Mouse (Mus musculus) T-cell, adult 2 months (primary cell): ENCODE results near the gene Ube2o.
"Not testable (repeated sequence)": the region's sequence is repeated elsewhere in the genome, so short reads cannot be mapped to it uniquely, and the experiment has no call there.

Experiments
- DNase-seq: peaks from one replicate; pipeline ENCODE4 v3.0.0; 2022; ENCODE audit warnings: low spot score

Gene Ube2o

DNA sequence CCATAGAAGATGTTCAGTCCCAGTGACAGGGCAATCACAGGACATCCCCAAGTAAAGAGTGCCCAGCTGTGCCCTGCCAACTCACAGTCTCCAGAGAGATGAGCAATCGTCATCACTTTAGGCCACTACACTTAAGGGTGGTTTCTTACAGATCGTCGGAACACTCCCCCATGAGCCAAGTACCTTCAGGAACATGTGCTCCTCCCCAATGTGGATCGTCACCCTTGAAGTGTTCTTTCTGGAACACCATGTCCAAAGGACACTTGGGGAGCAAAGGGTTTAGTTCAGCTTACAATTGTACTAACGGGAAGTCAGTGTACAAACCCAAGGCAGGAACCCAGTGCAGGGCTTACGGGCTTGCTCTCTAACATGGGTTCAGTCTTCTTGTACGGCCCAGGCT lies 69.1 kb downstream of the Ube2o start:
- DNase-seq: no peak

DNA sequence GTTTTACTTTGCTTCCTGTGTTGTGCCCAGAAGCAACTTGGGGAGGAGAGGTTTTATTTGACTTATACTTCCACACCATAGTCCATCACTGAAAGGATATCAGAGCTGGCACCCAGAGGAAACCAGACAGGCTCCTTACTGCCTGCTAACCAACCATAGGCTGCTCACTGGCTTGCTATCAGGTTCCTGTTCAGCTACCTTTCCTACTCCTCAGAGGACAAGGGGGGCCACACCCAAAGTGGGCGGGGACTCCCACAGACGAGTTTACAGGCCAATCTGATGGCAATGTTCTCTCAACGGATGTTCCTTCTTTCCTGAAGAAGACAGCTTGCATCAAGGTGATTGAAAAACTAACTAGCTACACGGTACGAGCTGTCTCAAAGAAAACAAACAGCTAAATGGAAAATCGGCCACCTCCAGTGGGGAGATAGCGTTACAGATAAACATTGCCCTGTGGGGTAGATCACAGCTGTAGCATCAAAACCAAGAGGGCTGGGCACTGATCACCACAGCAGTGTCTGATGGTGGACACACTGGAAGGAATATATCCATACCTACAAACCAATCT lies 69.9 kb downstream of the Ube2o start:
- no peak for DNase-seq

DNA sequence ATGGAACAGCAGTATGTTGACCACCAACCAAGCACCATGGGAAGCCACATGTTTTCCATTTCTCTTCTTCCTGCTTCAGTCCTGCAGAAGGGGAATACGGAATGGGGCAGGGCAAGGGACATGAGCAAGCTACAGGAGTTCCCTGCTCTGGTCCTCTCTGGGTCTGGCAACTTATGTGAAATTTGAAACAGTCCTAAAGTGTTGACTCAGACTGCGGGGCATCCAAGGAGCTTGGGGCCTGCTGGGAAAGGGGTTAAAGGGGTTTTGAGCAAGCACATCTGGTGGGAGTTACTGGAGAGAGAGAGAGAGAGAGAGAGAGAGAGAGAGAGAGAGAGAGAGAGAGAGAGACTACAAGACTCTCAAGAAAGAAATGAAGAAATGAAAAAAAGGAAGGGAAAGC lies 72.6 kb downstream of the Ube2o start:
- no peak for DNase-seq

DNA sequence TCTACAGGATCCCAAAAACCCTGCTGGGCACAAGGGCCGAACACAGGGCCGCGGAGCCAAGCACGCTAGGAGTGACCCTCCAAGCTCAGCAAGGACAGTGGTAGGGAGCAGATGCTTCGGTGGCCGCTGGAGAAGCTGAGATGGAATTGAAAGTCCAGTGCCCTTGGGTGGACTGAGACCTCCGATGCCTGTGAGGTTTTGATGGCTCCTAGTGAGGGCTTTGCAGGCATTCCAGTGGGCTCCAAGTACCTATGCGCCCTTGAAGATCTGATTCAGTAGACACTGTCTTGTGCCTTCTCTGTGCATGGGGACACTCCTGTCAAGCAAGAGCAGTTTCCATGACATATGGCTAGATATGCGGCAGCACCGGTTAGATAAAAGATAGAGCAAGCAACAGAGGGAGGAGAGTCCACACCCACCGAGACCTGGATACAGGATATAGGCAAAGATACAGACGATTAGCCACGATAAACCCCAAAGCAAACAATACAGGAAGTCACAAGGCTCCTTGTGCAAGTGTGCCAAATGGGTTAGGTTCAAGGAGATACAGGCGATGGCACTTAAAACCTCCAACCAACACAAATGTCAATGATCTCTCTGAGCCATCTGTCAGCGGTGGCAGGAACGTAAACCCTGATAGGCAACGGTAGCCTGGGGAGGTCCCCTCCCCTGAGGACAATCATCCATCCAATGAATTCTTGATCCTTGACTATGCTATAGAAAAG lies 74.9 kb downstream of the Ube2o start:
- DNase-seq: no peak

DNA sequence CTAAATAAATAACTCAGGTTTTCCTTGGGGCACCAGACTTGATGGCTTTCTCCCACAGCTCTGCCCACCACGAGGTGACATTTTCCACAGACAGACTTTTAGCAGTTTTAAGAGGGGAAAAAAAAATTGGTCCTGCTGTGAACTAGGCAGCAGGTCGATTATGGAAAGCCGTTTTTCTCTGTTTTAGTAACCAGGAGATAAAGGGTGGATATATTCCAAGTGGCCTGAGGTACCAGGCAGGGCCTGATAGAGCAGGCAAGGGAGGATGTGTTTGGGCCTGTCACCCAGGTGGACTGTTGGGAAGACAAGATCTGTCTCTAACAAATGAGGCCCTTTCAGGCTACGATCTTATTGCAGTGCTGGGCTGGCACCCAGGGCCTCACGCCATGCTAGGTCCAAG lies 75.7 kb downstream of the Ube2o start:
- no peak for DNase-seq

DNA sequence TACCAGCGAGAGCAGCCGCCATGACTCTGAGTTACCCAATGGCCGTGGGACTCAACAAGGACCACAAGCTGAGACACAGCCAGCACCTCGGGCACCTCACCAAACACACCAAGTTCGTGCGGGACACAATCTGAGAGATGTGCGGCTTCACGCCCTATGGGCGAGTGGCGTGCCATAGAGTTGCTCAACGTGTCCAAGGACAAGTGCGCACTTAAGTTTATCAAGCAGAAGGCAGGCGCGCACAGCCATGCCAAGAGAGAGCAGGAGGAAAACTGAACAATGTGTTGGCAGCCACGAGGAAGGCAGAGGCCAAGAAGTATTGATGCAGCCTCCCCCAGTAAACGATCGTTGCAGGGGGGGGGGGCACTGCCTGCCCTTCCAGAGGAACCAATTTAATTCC lies 76.7 kb downstream of the Ube2o start:
- no peak for DNase-seq

DNA sequence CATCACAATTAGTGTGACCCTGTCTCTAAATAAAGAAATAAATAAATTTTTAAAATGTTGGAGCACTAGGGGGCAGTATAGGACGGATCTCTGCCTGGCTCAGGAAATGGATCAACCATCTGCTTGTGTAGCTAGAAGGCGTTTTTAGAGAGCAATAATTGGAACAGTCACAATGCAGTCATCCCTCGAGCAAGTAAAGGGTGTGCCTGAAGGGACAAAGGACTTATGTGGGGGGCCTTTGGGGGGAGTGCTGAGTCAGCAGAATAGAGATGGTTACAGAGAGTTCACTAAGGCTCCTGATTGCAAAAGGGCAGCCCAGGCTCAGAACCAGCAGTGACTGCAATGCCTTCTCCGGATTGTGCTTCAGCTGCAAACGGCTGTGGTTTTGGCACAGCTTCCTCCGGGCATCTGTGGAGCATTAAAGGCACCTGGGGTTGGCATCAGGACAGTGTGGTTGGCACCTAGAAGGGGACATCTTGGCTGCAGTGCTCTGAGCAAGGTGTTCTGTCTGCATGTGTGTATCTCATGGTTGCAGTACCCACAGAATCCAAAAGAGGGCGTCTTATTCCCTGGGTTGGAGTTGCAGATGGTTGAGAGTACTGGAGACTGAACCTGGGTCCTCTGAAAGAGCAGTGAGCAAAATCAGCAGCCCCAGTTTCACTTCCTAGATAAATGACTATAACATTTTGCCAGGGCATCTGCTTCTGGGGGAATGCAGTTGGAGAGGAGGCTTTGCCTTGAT lies 80.1 kb downstream of the Ube2o start:
- no peak for DNase-seq

DNA sequence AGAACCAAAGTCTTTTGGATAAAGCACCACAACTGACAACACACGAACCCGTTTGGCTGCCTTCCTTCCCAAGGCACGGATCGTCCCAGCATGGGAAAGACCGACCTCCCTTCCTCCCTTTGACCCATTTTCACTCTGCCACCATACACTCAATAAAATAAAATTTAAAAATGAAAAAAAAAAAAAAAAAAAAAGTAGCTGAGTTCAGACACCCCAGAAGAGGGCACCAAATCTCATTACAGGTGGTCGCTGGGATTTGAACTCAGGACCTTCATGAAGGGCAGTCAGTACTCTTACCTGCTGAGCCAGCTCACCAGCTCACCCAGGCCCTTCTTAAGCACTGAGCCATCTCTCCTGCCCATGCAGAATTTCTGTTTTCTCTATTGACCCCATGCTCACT lies 82.2 kb downstream of the Ube2o start:
- DNase-seq: no peak

DNA sequence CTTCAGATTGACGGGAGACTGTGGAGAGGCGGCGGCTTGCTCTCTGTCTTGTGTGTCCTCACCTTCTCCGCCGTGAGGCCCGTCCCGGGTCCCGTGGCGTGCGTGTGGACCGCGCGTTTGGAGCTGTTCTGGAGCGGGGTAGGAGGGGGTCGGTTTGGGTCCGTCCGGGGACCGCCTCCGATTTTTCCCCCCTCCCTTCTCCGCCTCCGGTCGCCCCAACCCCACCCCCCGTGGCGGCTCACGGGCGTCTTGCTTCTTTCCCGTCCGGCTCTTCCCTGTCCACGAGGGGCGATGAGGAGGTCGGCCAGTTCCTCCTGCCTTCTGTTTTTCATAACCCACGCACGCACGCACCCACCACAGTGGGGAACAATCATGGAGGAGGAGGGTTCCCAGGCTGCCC lies 82.7 kb downstream of the Ube2o start:
- DNase-seq: no peak

DNA sequence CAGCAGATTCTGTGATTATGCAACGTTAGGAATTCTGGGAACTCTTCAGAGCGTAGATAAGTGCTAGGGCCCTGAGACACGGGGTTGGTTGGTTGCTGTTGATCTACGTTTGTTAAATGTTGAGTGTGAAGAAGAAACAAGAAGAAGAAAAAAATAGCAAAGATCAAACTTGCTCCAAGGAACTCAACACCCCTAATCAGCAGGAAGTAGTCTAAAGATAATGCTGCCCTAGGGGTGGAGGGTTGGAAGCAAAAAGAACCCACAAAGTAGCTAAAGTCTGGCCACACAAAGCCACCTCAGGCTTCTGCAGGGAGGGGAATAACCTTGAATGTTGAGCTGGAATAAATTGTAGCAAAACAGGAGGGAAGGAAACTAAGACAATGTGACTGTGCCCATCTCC lies 83.9 kb downstream of the Ube2o start:
- no peak for DNase-seq

DNA sequence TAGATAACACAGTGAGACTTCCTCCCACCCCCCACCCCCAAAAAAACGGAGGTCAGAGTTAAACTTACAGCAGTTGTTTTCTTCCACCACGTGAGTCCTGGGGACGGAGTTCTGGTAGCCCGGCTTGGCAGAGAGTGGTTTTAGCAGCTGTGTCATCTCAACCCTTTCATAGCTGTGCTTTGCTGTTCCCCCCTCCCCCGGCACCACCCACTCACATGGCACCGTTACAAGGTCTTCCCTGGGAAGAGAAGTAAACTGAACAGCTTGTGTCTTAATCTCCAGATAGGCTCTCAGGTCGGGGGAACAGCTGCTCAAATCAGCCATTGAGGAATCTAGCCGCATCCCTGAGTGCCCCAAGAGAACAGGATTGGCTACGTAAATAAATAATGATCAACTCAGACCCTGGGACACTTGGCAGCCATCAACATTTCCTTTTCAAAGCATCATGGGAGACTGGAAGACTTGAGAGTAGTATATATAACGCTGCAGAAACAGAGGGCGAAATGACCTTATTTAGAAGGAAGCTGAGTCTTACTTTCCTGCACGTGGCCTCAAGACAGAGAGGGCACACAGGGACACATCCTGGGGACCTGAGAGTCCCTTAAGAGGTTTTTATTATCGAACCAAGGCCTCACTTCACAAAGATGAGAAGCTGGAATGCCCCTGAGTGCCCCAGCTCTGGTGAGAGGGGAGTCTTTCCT lies 86.6 kb downstream of the Ube2o start:
- DNase-seq: no peak

DNA sequence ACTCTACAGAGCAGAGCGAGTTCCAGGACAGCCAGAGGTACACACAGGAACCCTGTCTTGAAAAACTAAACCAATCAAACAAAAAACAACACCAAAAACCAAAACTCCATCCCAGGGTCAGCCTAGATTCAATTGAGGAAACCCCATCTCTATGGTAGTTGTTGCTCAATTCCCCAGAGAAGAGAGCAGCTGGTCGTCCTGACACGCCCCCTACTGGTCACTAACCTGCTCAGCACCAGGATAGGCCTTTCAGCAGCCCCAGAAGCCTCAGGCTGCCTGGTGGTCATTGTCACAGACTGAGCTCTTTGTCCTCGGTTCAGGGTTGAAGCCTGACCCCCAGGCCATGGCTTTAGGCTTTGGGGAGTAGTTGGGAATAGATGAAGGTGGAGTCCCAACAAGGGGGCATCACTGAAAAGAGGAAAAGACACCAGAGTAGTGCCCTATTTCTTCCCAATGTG lies 87.4 kb downstream of the Ube2o start, which contains the start of gene Prpsap1:
Prpsap1 (minus strand) TSS at position 408 of the 458 bp plus-strand sequence.
- peak; percentile 36 for DNase-seq

DNA sequence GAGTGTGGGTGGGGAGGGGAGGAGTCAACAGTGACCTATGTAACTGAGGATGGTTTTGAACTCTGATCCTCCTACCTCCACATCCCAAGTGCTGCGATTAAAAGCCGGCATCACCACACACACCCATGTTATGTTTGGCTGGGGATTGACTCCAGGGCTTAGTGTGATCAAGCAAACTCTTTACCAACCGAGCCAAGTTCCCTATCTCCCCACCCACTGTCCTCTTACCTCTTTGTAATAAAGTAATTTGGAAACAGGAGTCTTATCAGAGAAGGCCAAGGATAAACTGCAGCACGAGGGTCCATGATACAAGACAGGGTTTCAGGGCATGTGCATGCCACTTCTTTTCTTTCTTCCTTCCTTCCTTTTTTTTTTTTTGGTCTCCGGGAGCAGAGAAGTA lies 88.1 kb downstream of the Ube2o start:
- no peak for DNase-seq

DNA sequence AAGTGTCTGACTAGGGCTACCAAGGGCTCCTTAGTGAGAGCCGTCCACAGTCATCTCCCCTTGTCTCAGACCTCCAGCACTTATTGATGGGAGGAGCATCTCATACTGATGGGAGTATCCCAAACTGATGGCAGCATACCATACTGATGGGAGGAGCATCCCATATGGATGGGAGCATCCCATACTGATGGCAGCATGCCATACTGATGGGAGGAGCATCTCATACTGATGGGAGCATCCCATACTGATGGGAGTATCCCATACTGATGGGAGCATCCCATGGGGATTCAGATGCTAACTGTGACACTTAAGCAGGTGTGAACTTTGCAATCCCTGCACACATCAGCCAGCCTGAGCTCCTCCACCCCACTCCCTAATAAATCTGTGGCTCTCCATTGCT lies 88.7 kb downstream of the Ube2o start:
- not testable (repeated sequence) for DNase-seq

DNA sequence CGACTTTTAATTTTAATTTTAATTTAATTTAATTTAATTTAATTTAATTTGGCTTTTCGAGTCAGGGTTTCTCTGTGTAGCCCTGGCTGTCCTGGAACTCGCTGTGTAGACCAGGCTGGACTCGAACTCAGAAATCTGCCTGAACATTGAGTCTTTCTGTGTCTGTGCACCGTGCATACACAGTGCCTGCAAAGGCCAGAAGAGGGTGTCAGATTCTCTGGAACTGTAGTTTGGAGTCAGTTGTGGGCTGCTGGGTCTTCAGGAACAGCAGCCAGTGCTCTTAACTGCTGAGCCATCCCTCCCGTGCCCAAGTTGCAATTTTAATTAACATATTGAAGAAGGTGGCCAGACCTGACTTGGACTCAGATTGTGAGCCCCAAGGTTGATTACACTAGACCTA lies 89.9 kb downstream of the Ube2o start:
- DNase-seq: no peak

DNA sequence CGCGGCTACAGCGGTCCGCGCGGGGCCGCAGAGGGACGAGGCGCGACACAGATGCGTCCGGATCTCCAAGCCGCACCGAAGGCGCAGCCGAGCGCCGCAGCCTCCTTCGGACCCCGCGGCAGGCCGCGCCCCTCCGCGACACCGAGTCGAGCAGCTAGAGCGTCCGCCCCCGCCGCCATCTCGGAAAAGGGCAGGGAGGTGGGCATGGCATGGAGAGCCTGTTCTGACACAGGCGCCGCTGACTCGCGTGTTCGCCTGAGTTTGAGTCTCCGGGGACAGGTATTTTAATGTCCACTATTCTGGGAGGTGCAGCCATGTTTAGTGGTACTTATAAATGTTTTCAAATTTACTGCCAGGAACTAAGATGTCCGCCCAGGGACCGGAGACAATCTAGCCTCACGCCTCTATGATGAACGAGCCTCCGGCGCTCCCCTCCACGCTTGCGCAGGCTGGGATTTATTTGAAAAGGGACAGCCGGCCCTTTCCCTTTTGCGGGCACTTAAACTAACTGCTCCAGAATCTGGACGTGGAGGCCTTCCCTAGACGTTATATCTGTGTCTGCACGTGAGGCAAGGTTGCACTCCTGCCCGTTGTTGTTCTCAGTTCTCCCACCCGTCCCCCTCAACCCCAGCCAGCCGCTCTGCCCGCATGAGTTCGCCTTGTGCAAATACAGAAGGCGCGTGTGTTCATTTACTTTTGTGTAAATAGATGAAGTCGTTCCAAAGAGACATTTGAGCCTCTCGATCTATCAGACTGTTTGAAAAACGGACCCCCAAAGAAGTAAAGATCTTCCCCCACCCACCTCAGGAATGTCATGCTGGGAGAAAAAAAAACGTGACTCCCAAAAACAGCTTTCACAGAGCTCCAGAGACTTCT lies 90.8 kb downstream of the Ube2o start:
- DNase-seq: peak; percentile 83

DNA sequence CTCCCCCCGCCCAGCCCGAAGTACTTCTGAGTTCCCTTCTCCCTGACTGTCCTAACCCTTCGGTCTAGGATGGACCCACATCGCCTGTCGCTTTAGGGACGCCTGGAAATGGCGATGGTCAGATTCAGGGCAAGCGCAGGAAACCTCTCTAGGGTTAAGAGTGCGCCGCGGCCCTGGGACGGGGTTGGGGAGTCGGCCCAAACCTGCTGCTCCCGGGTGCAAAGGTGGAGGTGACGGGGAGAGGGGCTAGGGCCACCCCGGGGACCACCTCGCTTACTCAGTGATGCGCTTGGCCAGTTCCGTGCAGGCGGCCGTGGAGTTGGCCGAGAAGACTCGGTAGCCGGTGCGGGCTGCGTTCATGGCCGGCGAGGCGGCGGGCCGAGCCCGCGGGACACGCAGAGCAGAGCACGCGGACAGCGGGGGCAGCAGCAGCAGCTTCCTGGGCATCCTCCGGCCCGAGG lies 91.4 kb downstream of the Ube2o start:
- DNase-seq: peak; percentile 2

DNA sequence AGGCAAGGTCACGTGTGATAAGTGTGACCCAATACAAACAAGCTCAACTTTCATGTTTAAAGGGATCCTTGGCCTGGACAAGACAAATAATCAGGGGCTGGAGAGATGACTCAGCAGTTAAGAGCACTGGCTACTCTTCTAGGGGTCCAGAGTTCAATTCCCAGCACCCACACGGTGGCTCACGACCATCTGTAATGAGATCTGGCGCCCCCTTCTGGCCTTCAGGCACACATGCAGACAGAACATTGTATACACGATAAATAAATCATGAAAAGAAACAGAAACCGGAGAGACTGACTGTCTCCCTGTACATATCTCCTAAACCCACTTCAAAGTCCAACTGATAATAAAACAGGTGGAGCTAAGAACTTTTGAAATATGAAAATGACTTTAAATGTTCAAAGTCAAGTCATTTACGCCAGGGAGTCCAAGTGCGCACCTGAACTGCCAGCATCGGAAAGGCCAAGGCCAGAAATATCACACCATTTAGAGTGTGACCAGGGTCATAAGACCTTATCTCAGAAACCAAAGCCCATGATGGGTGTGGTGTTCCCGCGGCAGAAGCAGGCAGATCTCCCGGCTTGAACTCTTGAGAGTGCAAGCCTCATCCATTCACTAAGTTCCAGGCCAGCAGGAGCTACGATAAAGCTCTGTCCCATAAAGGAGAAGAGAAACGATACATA lies 92.4 kb downstream of the Ube2o start:
- peak; percentile 38 for DNase-seq

DNA sequence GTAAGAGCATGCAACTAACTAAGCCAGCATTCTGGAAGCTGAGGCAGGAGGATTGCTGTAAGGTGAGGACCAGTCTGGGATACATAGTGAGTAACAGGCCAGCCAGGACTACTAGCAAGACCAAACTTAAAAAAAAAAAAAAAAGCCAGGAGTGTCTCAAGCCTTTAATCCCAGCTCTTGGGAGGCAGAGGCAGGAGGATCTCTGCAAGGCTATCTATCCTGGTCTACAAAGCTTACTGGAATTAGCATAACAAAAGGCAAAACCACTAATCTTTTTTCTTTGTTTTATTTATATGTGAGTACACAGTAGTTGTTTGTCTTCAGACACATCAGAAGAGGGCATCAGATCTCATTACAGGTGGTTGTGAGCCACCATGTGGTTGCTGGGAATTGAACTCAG lies 93.0 kb downstream of the Ube2o start:
- DNase-seq: no peak
